Mouse (Mus musculus): ENCODE data around the gene Rrp15. TPM values are rescaled to one million over a fixed set of nuclear protein-coding genes. Genes with fewer than 3 reads are reported as not detected.

The Rrp15 gene
- 31.6 and 40.3 TPM in 2 replicates for polyA plus RNA-seq (2015; fragmentation: Nextera tagmentation; extraction: Ambion mirVana)

GRCm38 (mm10) chr1:186748724-186749653, at the start of gene Rrp15:
TSS of gene Rrp15 (minus strand) at chr1:186749358.
- WGBS: under 1% methylated on average over 46 of the region's 46 CpGs
- peaks cover 14% of the 10 kb centered on the region for H3K4me1 ChIP-seq (ENCODE audit: control insufficient read depth, insufficient read depth, low read length)
- H3K9me3 ChIP-seq (replicated peaks; ENCODE audit: control insufficient read depth, low read length): no peaks in the 10 kb centered on the region
- H3K36me3 ChIP-seq (ENCODE audit: control insufficient read depth, insufficient read depth): no peaks in the 10 kb centered on the region
- H3K4me2 ChIP-seq (ENCODE audit: low read depth, low read length): peak within 1 kb of the TSS; percentile 85
- peak; percentile 89 for ATAC-seq (replicated peaks; ENCODE audit: extremely low read depth, insufficient read depth, low FRiP score)
- H3K4me3 ChIP-seq (ENCODE audit: low read length): peak within 1 kb of the TSS; percentile 90
- H3K27me3 ChIP-seq (ENCODE audit: control insufficient read depth, insufficient read depth, low read length): no peaks in the 10 kb centered on the region
- peak within 1 kb of the TSS; percentile 97 for H3K9ac ChIP-seq (ENCODE audit: low read length)
- peak within 1 kb of the TSS; percentile 91 for H3K27ac ChIP-seq (ENCODE audit: low read length)

- Histone ChIP-seq H3K36me3 (ENCODE audit: control insufficient read depth, insufficient read depth) (no peaks in the 10 kb centered on the region), H3K27ac (ENCODE audit: low read length) (no peak overlapping the region), H3K9ac (ENCODE audit: low read length) (no peak overlapping the region), H3K4me3 (ENCODE audit: low read length) (no peak overlapping the region), H3K9me3 (replicated peaks; ENCODE audit: control insufficient read depth, low read length) (no peaks in the 10 kb centered on the region), H3K27me3 (ENCODE audit: control insufficient read depth, insufficient read depth, low read length) (no peaks in the 10 kb centered on the region), H3K4me2 (ENCODE audit: low read depth, low read length) (no peak overlapping the region), H3K4me1 (ENCODE audit: control insufficient read depth, insufficient read depth, low read length) (no peaks in the 10 kb centered on the region)
- no peak for ATAC-seq (replicated peaks; ENCODE audit: extremely low read depth, insufficient read depth, low FRiP score)
- WGBS: 79% methylated on average over 6 of the region's 6 CpGs
Measured at GRCm38 (mm10) chr1:186797991-186798390, 48.8 kb upstream of the Rrp15 start.

- 72% methylated on average over 4 of the region's 4 CpGs for WGBS
- Histone ChIP-seq H3K36me3 (ENCODE audit: control insufficient read depth, insufficient read depth) (no peaks in the 10 kb centered on the region), H3K9me3 (replicated peaks; ENCODE audit: control insufficient read depth, low read length) (no peaks in the 10 kb centered on the region), H3K4me3 (ENCODE audit: low read length) (no peak overlapping the region), H3K4me2 (ENCODE audit: low read depth, low read length) (no peak overlapping the region), H3K9ac (ENCODE audit: low read length) (no peak overlapping the region), H3K4me1 (ENCODE audit: control insufficient read depth, insufficient read depth, low read length) (no peaks in the 10 kb centered on the region), H3K27ac (ENCODE audit: low read length) (no peak overlapping the region), H3K27me3 (ENCODE audit: control insufficient read depth, insufficient read depth, low read length) (no peaks in the 10 kb centered on the region)
- ATAC-seq (replicated peaks; ENCODE audit: extremely low read depth, insufficient read depth, low FRiP score): no peak
Measured at GRCm38 (mm10) chr1:186785359-186785758, 36.2 kb upstream of the Rrp15 start.

GRCm38 (mm10) chr1:186780826-186781225, 31.7 kb upstream of the Rrp15 start:
- H3K27ac ChIP-seq (ENCODE audit: low read length): no peak overlapping the region
- H3K4me2 ChIP-seq (ENCODE audit: low read depth, low read length): no peak overlapping the region

GRCm38 (mm10) chr1:186773124-186773523, 24.0 kb upstream of the Rrp15 start:
- Histone ChIP-seq H3K27me3 (ENCODE audit: control insufficient read depth, insufficient read depth, low read length) (no peaks in the 10 kb centered on the region), H3K36me3 (ENCODE audit: control insufficient read depth, insufficient read depth) (no peaks in the 10 kb centered on the region), H3K27ac (ENCODE audit: low read length) (no peak overlapping the region), H3K9me3 (replicated peaks; ENCODE audit: control insufficient read depth, low read length) (no peaks in the 10 kb centered on the region), H3K4me1 (ENCODE audit: control insufficient read depth, insufficient read depth, low read length) (no peaks in the 10 kb centered on the region), H3K4me3 (ENCODE audit: low read length) (no peak overlapping the region), H3K4me2 (ENCODE audit: low read depth, low read length) (no peak overlapping the region), H3K9ac (ENCODE audit: low read length) (no peak overlapping the region)
- ATAC-seq (replicated peaks; ENCODE audit: extremely low read depth, insufficient read depth, low FRiP score): no peak
- WGBS: 72% methylated on average over 3 of the region's 3 CpGs

More at GRCm38 (mm10) chr1:186780826-186781225, 31.7 kb upstream of the Rrp15 start:
- Histone ChIP-seq H3K27me3 (ENCODE audit: control insufficient read depth, insufficient read depth, low read length) (no peaks in the 10 kb centered on the region), H3K4me1 (ENCODE audit: control insufficient read depth, insufficient read depth, low read length) (0 out of 2 replicates have a peak, but pooled peaks cover 2% of the 10 kb centered on the region), H3K36me3 (ENCODE audit: control insufficient read depth, insufficient read depth) (no peaks in the 10 kb centered on the region), H3K9ac (ENCODE audit: low read length) (no peak overlapping the region), H3K9me3 (replicated peaks; ENCODE audit: control insufficient read depth, low read length) (no peaks in the 10 kb centered on the region), H3K4me3 (ENCODE audit: low read length) (no peak overlapping the region)
- ATAC-seq (replicated peaks; ENCODE audit: extremely low read depth, insufficient read depth, low FRiP score): no peak
- 59% methylated on average over 2 of the region's 2 CpGs for WGBS

- no peaks in the 10 kb centered on the region for H3K9me3 ChIP-seq (replicated peaks; ENCODE audit: control insufficient read depth, low read length)
- H3K27ac ChIP-seq (ENCODE audit: low read length): no peak overlapping the region
- WGBS: 69% methylated on average over 8 of the region's 8 CpGs
- no peaks in the 10 kb centered on the region for H3K4me1 ChIP-seq (ENCODE audit: control insufficient read depth, insufficient read depth, low read length)
- no peak for ATAC-seq (replicated peaks; ENCODE audit: extremely low read depth, insufficient read depth, low FRiP score)
- H3K4me3 ChIP-seq (ENCODE audit: low read length): no peak overlapping the region
- H3K9ac ChIP-seq (ENCODE audit: low read length): no peak overlapping the region
- no peak overlapping the region for H3K4me2 ChIP-seq (ENCODE audit: low read depth, low read length)
- no peaks in the 10 kb centered on the region for H3K27me3 ChIP-seq (ENCODE audit: control insufficient read depth, insufficient read depth, low read length)
- H3K36me3 ChIP-seq (ENCODE audit: control insufficient read depth, insufficient read depth): no peaks in the 10 kb centered on the region
Measured at GRCm38 (mm10) chr1:186772547-186773077, 23.5 kb upstream of the Rrp15 start.

GRCm38 (mm10) chr1:186772005-186772404, 22.8 kb upstream of the Rrp15 start:
- no peak overlapping the region for H3K4me3 ChIP-seq (ENCODE audit: low read length)
- 66% methylated on average over 6 of the region's 6 CpGs for WGBS
- no peaks in the 10 kb centered on the region for H3K9me3 ChIP-seq (replicated peaks; ENCODE audit: control insufficient read depth, low read length)
- H3K27ac ChIP-seq (ENCODE audit: low read length): no peak overlapping the region
- no peaks in the 10 kb centered on the region for H3K27me3 ChIP-seq (ENCODE audit: control insufficient read depth, insufficient read depth, low read length)
- H3K4me1 ChIP-seq (ENCODE audit: control insufficient read depth, insufficient read depth, low read length): no peaks in the 10 kb centered on the region
- no peak overlapping the region for H3K9ac ChIP-seq (ENCODE audit: low read length)
- no peaks in the 10 kb centered on the region for H3K36me3 ChIP-seq (ENCODE audit: control insufficient read depth, insufficient read depth)
- no peak overlapping the region for H3K4me2 ChIP-seq (ENCODE audit: low read depth, low read length)
- no peak for ATAC-seq (replicated peaks; ENCODE audit: extremely low read depth, insufficient read depth, low FRiP score)

GRCm38 (mm10) chr1:186770659-186771058, 21.5 kb upstream of the Rrp15 start:
- Histone ChIP-seq H3K4me3 (ENCODE audit: low read length) (no peak overlapping the region), H3K9me3 (replicated peaks; ENCODE audit: control insufficient read depth, low read length) (no peaks in the 10 kb centered on the region), H3K27ac (ENCODE audit: low read length) (no peak overlapping the region), H3K4me1 (ENCODE audit: control insufficient read depth, insufficient read depth, low read length) (no peaks in the 10 kb centered on the region), H3K36me3 (ENCODE audit: control insufficient read depth, insufficient read depth) (no peaks in the 10 kb centered on the region), H3K27me3 (ENCODE audit: control insufficient read depth, insufficient read depth, low read length) (no peaks in the 10 kb centered on the region), H3K9ac (ENCODE audit: low read length) (no peak overlapping the region), H3K4me2 (ENCODE audit: low read depth, low read length) (no peak overlapping the region)
- ATAC-seq (replicated peaks; ENCODE audit: extremely low read depth, insufficient read depth, low FRiP score): no peak
- 65% methylated on average over 5 of the region's 5 CpGs for WGBS

GRCm38 (mm10) chr1:186768392-186768791, 19.2 kb upstream of the Rrp15 start:
- no peaks in the 10 kb centered on the region for H3K36me3 ChIP-seq (ENCODE audit: control insufficient read depth, insufficient read depth)
- ATAC-seq (replicated peaks; ENCODE audit: extremely low read depth, insufficient read depth, low FRiP score): no peak
- H3K4me1 ChIP-seq (ENCODE audit: control insufficient read depth, insufficient read depth, low read length): no peaks in the 10 kb centered on the region
- no peaks in the 10 kb centered on the region for H3K9me3 ChIP-seq (replicated peaks; ENCODE audit: control insufficient read depth, low read length)
- H3K4me2 ChIP-seq (ENCODE audit: low read depth, low read length): no peak overlapping the region
- no peak overlapping the region for H3K4me3 ChIP-seq (ENCODE audit: low read length)
- H3K27ac ChIP-seq (ENCODE audit: low read length): no peak overlapping the region
- no peaks in the 10 kb centered on the region for H3K27me3 ChIP-seq (ENCODE audit: control insufficient read depth, insufficient read depth, low read length)
- no peak overlapping the region for H3K9ac ChIP-seq (ENCODE audit: low read length)
- WGBS: 75% methylated on average over 1 of the region's 1 CpGs
